Mouse (Mus musculus) spleen, postnatal 10 days (tissue): ENCODE measurements at regions not wholly inside any gene's neighbourhood (a gene's known extent, or its start where the extent isn't known, plus 50 kb on each side); places are given as distances from the start of the nearest gene placed in this dataset.

Experiments used
- DNase-seq, 2 experiments: peaks; one replicate each; pipeline ENCODE4 v3.0.0; 2021 to 2022; ENCODE audit warnings: low spot score in 2 of 2

- DNase-seq, result no peak
Measured at GRCm38 (mm10) chr12:118659240-118660120, 186.6 kb upstream of the Sp8 start.

GRCm38 (mm10) chr12:118650483-118651160, 195.5 kb upstream of the Sp8 start:
- DNase-seq, result no peak

- DNase-seq, result no peak
Measured at GRCm38 (mm10) chr12:118649323-118649973, 196.7 kb upstream of the Sp8 start.

- no peak for DNase-seq
Measured at GRCm38 (mm10) chr12:118648673-118649072, 197.5 kb upstream of the Sp8 start.

- no peak for DNase-seq
Measured at GRCm38 (mm10) chr12:118647270-118648042, 198.7 kb upstream of the Sp8 start.

GRCm38 (mm10) chr12:118640925-118641324, 205.2 kb upstream of the Sp8 start:
- DNase-seq, result no peak

- DNase-seq, result no peak
Measured at GRCm38 (mm10) chr12:118637214-118637613, 208.9 kb upstream of the Sp8 start.

- no peak for DNase-seq
Measured at GRCm38 (mm10) chr12:118635456-118635855, 210.7 kb upstream of the Sp8 start.

- no peak for DNase-seq
Measured at GRCm38 (mm10) chr12:118630373-118630772, 215.8 kb upstream of the Sp8 start.

GRCm38 (mm10) chr12:118621697-118622485, 224.2 kb upstream of the Sp8 start:
- DNase-seq, result no peak

- DNase-seq, result no peak
Measured at GRCm38 (mm10) chr12:118620847-118621636, 225.1 kb upstream of the Sp8 start.

- DNase-seq, result no peak
Measured at GRCm38 (mm10) chr12:118597015-118597414, 249.1 kb upstream of the Sp8 start.

- no peak for DNase-seq
Measured at GRCm38 (mm10) chr12:118594781-118595574, 251.2 kb upstream of the Sp8 start.

- DNase-seq, result no peak
Measured at GRCm38 (mm10) chr12:118583829-118584628, 262.1 kb upstream of the Sp8 start.

- DNase-seq, result no peak
Measured at GRCm38 (mm10) chr12:118569811-118570210, 268.6 kb upstream of the Sp4 start.

- no peak for DNase-seq
Measured at GRCm38 (mm10) chr12:118566681-118567080, 265.4 kb upstream of the Sp4 start.

GRCm38 (mm10) chr12:118564394-118565112, 263.3 kb upstream of the Sp4 start:
- no peak for DNase-seq

- no peak for DNase-seq
Measured at GRCm38 (mm10) chr12:118562226-118562625, 261.0 kb upstream of the Sp4 start.
